Mouse (Mus musculus) neutrophil, adult 5-6 weeks (primary cell): Measurements from ENCODE around the gene H2al1o. TPM values are rescaled to one million over a fixed set of nuclear protein-coding genes. Genes with fewer than 3 reads are reported as not detected.
"Not testable (repeated sequence)": the region's sequence is repeated elsewhere in the genome, so short reads cannot be mapped to it uniquely, and the experiment has no call there.

Experiments used
- ATAC-seq: fragments of 151-379, 151-347 bp; 2 replicates; pipeline ENCODE4 v1.8.0; 2017; ENCODE audit warnings: mild to moderate bottlenecking, moderate TSS enrichment; ENCODE audit not compliant: insufficient number of reproducible peaks, poor library complexity, low FRiP score, severe bottlenecking; ENCODE audit errors: extremely low read depth
- total RNA-seq: library from RNA; stranded (forward); fragments of 200-1000 nt; gene quantifications from 2 replicates; pipeline ENCODE4 v1.2.3, GENCODE M21; 2017

Gene H2al1o
- total RNA-seq = not detected in 2 replicates

- not testable (repeated sequence) for ATAC-seq
Observed at GRCm38 (mm10) chrX:9572309-9572708, at the start of gene H2al1o. Gene H2al1o, minus strand, starts transcription at chrX:9572409.

- ATAC-seq = not testable (repeated sequence)
Observed at GRCm38 (mm10) chrX:9598036-9598435, 25.8 kb upstream of the H2al1o start.

DNA sequence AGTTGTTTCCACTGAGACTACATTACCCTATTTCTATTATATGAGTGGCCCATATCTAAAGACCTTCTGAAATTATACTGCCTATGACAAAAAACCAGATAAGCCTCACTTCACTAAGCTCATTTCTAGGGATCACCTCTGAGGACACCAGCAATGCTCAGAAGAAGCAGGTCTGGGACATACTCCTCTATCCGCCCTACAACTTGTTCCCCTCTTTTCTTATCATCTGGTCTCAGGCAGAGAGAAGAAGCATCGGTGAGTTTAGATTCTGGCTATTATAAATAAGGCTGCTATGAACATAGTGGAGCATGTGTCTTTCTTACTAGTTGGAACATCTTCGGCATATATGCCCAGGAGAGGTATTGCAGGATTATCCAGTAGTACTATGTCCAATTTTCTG lies 35.3 kb downstream of the H2al1o start:
- no peak for ATAC-seq

Other genes starting within 250 kb of the H2al1o start
- gene H2al1k, start 221.8 kb downstream of the H2al1o start, total RNA-seq = not detected in 2 replicates
- 161 and 162 TPM in 2 replicates for gene Cybb, start 84.6 kb downstream of the H2al1o start, total RNA-seq
- 68.6 and 71.1 TPM in 2 replicates for gene Dynlt3, start 90.6 kb upstream of the H2al1o start, total RNA-seq